Mouse (Mus musculus): ENCODE data around the gene Dusp12. TPM values are rescaled to one million over a fixed set of nuclear protein-coding genes. Genes with fewer than 3 reads are reported as not detected.

The Dusp12 gene
- polyA plus RNA-seq (2016; fragmentation: Nextera tagmentation; extraction: Ambion mirVana) = 42.8 and 43.7 TPM in 2 replicates

DNA sequence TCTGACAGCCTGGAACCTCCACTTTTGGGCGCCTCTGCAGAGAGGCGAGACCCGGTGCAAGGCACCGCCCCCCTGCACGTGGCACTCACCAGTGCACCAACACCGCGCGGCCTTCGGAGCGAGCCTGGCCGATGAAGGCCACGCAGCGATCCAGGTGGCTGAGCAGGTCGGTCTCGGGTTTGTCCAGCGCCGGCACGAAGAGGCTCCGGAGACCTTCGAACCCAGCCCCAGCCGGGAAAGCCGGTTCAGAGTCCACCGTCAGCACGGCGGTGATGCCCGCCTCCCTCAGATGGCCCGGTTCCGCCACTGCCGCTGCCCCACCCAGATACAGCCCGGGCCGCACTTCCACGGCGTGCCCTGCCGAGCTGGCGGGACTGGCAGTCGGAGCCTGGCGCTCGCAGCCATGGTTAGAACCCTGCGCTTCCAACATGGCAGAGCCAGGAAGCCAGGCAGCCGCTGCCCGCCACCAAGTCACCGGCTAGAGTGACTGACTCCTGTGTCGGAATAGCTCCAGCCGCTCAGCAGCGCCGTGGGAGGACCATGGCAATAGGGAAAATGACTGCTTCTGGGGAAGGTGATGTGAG is at the start of gene Dusp12, which contains the start of gene Gm26620:
Gene Dusp12 (minus strand): TSS at position 563 of the 584 bp plus-strand sequence.
Gene Gm26620 (plus strand): TSS at position 88 of the 584 bp plus-strand sequence.
- H3K4me3 ChIP-seq = peak within 1 kb of the TSS; percentile 98
- under 1% methylated on average over 46 of the region's 46 CpGs for WGBS
- DNase-seq (ENCODE audit: low spot score) = peak; percentile 87
- no peaks in the 10 kb centered on the region for H3K9me3 ChIP-seq (replicated peaks)
- H3K27me3 ChIP-seq (ENCODE audit: low read depth, poor library complexity, severe bottlenecking) = no peaks in the 10 kb centered on the region
- H3K36me3 ChIP-seq = peaks cover 21% of the 10 kb centered on the region
- H3K27ac ChIP-seq = peak within 1 kb of the TSS; percentile 92
- H3K4me1 ChIP-seq = peaks cover 30% of the 10 kb centered on the region

DNA sequence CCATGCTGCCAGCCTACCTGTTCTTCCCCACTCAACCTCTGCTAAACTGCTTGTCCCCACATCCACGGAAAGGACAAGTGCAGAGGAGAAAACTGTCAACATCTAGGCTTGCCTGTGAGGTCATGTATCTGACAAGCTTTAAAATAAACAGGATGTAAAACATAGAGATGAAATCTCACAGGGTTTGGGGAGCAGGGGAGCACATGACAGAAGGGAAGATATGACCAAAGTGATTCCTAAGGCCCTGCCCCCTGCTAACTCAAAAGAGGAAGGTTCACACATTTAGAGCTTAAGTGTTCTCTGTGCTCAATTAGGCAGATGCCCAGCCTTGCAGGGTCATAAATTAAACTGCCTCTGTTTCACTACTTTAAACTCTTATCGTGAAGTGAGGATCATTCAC is 49.0 kb upstream of the Dusp12 start:
- DNase-seq (ENCODE audit: low spot score) = no peak
- Histone ChIP-seq H3K36me3 (no peaks in the 10 kb centered on the region), H3K9me3 (replicated peaks) (no peaks in the 10 kb centered on the region), H3K4me1 (no peaks in the 10 kb centered on the region), H3K27me3 (ENCODE audit: low read depth, poor library complexity, severe bottlenecking) (no peaks in the 10 kb centered on the region), H3K27ac (no peak overlapping the region), H3K4me3 (no peak overlapping the region)
- 57% methylated on average over 2 of the region's 2 CpGs for WGBS

DNA sequence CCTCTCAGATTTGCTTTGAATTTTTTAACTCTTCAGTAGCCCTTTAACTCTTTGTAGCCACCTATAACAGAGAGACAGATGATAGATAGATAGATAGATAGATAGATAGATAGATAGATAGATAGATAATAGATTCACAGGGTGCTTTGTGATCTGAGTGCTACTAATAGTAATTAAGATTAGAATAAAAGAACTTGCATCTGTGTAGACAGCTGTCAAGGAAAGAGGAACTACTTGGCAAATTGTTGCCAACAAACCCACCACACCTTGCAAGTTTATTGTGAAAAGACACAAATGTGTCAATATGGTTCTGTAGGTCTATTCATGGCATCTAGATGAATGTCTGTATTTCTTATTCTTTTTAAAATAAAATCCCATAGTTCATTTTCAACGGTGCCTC is 48.6 kb upstream of the Dusp12 start:
- H3K36me3 ChIP-seq = no peaks in the 10 kb centered on the region
- no peaks in the 10 kb centered on the region for H3K27me3 ChIP-seq (ENCODE audit: low read depth, poor library complexity, severe bottlenecking)
- H3K4me3 ChIP-seq = no peak overlapping the region
- no peaks in the 10 kb centered on the region for H3K4me1 ChIP-seq
- H3K27ac ChIP-seq = no peak overlapping the region
- DNase-seq (ENCODE audit: low spot score) = no peak
- WGBS = 96% methylated on average over 1 of the region's 1 CpGs
- no peaks in the 10 kb centered on the region for H3K9me3 ChIP-seq (replicated peaks)

DNA sequence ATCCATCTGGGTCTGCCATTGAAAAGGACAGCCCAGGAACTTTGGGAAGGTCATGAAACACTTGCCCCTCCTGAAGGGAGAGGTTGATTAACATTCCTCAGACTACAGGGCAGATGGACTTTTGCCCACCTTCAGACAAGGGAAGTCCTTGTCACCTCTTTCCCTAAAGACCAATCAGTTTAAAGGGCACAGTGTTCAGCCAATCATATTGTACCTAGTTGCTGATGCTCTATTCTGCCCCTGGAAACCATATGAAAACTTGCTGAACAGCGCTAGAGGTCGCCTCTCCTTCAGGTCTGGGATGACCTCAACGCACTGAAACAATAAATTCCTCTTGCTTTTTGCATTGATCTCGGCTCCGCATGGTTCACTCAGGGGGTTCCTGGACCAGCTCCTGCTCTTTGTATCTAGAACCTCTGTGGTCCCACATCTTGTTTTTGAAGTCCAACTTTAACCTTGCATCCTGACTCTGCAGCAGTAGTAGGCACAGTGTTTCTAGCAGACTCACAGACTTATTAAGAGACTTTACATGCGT is 48.1 kb upstream of the Dusp12 start:
- H3K4me3 ChIP-seq = no peak overlapping the region
- WGBS = 77% methylated on average over 6 of the region's 6 CpGs
- H3K27ac ChIP-seq = no peak overlapping the region
- DNase-seq (ENCODE audit: low spot score) = no peak
- H3K9me3 ChIP-seq (replicated peaks) = no peaks in the 10 kb centered on the region
- no peaks in the 10 kb centered on the region for H3K36me3 ChIP-seq
- no peaks in the 10 kb centered on the region for H3K27me3 ChIP-seq (ENCODE audit: low read depth, poor library complexity, severe bottlenecking)
- no peaks in the 10 kb centered on the region for H3K4me1 ChIP-seq

DNA sequence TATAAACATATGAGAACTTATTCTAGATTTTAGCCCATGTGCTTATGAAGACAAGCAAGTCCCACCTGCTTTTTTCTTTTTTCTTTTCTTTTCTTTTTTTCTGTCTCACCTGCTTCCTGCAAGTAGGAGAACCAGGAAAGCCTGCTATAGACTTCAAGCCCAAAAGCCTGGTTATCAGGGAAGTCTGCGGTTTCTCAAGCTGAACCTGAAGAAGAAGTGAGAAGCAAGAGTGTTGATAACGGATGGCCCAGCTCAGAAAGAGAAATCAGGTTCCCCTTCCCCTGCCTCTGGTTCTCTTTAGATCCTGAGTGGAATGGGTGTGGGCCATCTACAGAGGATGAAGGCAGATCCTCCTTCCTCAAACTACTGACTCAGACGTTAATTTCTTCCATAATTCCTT is 46.7 kb upstream of the Dusp12 start:
- Histone ChIP-seq H3K4me1 (no peaks in the 10 kb centered on the region), H3K36me3 (no peaks in the 10 kb centered on the region), H3K4me3 (no peak overlapping the region), H3K27ac (no peak overlapping the region), H3K9me3 (replicated peaks) (no peaks in the 10 kb centered on the region), H3K27me3 (ENCODE audit: low read depth, poor library complexity, severe bottlenecking) (no peaks in the 10 kb centered on the region)
- WGBS = 84% methylated on average over 3 of the region's 3 CpGs
- no peak for DNase-seq (ENCODE audit: low spot score)

DNA sequence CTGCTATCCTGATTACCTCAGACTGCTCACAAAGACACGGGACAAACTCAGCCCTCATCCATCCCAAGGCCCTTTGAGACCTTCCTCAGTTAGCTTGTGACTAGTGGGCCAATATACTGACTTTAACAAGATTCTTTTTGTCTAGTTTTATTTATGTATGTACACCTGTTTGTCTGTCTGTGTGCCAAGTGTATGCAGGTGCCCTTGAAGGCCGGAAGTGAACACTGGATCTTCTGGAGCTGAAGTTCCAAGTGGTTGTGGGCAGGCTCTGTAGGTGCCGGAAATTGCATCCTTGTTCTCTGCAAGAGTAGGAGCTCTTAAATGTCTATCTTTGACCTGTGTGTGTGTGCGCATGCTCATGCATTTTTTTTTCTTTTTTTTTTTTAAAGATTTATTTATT is 43.9 kb upstream of the Dusp12 start:
- Histone ChIP-seq H3K9me3 (replicated peaks) (no peaks in the 10 kb centered on the region), H3K27ac (no peak overlapping the region), H3K27me3 (ENCODE audit: low read depth, poor library complexity, severe bottlenecking) (no peaks in the 10 kb centered on the region), H3K4me3 (no peak overlapping the region), H3K36me3 (no peaks in the 10 kb centered on the region), H3K4me1 (no peaks in the 10 kb centered on the region)
- WGBS = 87% methylated on average over 4 of the region's 4 CpGs
- no peak for DNase-seq (ENCODE audit: low spot score)

DNA sequence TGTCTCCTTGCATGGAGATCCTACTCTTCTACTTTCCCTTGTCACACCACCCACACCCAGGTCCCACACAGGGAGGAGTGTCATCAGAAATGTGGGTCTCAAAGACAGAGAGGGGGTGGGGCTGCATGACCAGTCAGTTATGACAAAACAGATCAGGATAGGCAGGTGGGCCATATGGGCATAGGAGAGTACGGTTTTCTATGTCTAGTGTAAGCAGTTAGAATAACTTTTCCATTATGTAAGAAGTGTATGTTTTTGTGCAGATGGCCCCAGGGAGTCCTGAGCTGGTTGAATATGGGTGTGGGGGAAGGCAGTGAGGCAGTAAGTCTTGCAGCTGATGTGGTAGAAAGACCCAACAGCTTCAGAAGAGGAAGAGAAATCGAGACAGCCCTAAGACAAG is 43.1 kb upstream of the Dusp12 start:
- Histone ChIP-seq H3K4me3 (no peak overlapping the region), H3K27ac (no peak overlapping the region), H3K36me3 (no peaks in the 10 kb centered on the region), H3K4me1 (no peaks in the 10 kb centered on the region), H3K9me3 (replicated peaks) (no peaks in the 10 kb centered on the region), H3K27me3 (ENCODE audit: low read depth, poor library complexity, severe bottlenecking) (no peaks in the 10 kb centered on the region)
- WGBS = 91% methylated on average over 2 of the region's 2 CpGs
- DNase-seq (ENCODE audit: low spot score) = no peak

DNA sequence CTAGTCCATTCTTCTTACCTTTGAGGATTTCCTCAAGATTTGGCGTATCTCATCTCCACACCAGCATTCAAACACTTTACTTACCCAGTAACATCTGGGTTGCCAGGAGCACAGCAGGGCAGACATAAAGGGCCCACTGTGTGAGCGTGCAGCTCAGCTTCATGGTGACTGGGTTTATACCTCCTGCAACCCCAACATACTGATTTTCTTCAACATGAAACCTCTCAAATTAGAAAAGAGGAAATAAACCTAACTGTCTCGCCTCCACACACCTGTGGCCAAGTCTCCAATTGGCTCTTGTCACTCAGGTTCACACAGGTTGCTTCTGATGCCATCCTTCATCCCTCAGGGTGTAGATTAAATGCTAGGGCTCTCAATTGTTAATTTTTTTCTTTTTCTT is 42.0 kb upstream of the Dusp12 start, which contains the start of gene Fcrla:
Gene Fcrla (minus strand): TSS at position 206 of the 400 bp plus-strand sequence.
- no peaks in the 10 kb centered on the region for H3K36me3 ChIP-seq
- H3K27ac ChIP-seq = no peak within 1 kb of the TSS
- WGBS = 82% methylated on average over 3 of the region's 3 CpGs
- no peak within 1 kb of the TSS for H3K4me3 ChIP-seq
- H3K4me1 ChIP-seq = no peaks in the 10 kb centered on the region
- no peaks in the 10 kb centered on the region for H3K27me3 ChIP-seq (ENCODE audit: low read depth, poor library complexity, severe bottlenecking)
- DNase-seq (ENCODE audit: low spot score) = no peak
- no peaks in the 10 kb centered on the region for H3K9me3 ChIP-seq (replicated peaks)

DNA sequence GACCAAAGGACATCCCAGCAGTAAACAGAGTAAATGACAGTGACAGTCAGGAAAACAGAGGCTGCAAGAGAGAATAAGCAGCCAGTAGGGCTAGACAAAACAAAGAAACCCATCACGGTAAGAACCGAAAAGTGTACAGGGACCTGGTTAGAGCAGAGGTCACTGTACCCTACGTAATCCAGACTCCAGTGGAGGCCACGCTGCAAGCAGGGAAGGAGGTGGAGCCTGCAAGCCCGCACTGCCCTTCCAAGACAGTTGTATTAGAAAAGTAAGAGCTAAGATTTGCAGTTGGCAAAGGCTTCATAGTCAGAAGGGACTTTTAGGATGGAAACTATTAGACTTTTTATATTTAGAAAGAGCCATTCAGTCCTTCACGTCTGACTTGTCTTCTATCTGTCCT is 41.6 kb upstream of the Dusp12 start:
- Histone ChIP-seq H3K27me3 (ENCODE audit: low read depth, poor library complexity, severe bottlenecking) (no peaks in the 10 kb centered on the region), H3K4me1 (no peaks in the 10 kb centered on the region), H3K9me3 (replicated peaks) (no peaks in the 10 kb centered on the region), H3K4me3 (no peak overlapping the region), H3K27ac (no peak overlapping the region), H3K36me3 (no peaks in the 10 kb centered on the region)
- WGBS = 59% methylated on average over 6 of the region's 6 CpGs
- DNase-seq (ENCODE audit: low spot score) = no peak

DNA sequence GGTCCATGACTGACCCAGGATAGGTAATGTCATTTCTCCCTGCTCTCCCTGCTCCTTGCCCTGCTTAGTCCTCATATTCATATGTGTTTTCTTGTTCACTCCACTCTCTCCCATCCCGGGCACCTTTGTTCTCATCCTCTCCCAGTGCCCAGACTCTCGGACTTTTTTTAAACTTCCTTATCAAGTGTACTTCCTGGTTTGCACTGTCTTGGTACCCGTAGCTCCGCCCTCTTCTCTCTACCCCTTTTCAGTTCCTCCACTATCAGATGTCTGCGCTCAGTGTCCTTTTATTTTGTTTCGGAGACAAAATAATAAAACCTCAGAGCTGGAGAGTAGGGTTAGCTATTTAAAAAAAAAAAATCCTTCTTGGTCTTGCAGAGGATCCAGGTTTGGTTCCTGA is 39.1 kb upstream of the Dusp12 start:
- no peaks in the 10 kb centered on the region for H3K27me3 ChIP-seq (ENCODE audit: low read depth, poor library complexity, severe bottlenecking)
- no peak for DNase-seq (ENCODE audit: low spot score)
- 88% methylated on average over 6 of the region's 6 CpGs for WGBS
- H3K9me3 ChIP-seq (replicated peaks) = no peaks in the 10 kb centered on the region
- H3K4me1 ChIP-seq = no peaks in the 10 kb centered on the region
- H3K4me3 ChIP-seq = no peak overlapping the region
- no peaks in the 10 kb centered on the region for H3K36me3 ChIP-seq
- no peak overlapping the region for H3K27ac ChIP-seq

DNA sequence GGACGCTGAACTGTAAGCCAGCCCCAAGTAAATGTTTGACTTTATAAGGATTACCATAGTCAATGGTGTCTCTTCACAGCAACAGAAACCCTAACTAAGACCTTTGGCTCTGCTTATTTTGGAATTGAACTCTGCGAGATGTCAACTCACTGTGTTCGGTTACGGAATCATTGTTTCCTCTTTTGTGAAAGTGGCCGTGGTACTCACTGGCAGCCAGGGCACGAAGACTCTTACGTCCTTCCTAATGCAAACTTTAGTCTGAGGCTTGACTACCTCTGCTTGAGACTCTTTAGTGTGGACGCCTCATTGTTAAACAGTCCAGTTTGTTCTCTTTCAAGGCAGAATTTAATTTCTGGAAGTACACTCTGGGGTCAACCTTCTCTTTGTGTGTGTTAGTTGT is 34.0 kb upstream of the Dusp12 start:
- Histone ChIP-seq H3K36me3 (no peaks in the 10 kb centered on the region), H3K27ac (no peak overlapping the region), H3K9me3 (replicated peaks) (no peaks in the 10 kb centered on the region), H3K4me3 (no peak overlapping the region), H3K27me3 (ENCODE audit: low read depth, poor library complexity, severe bottlenecking) (no peaks in the 10 kb centered on the region), H3K4me1 (no peaks in the 10 kb centered on the region)
- 92% methylated on average over 8 of the region's 8 CpGs for WGBS
- DNase-seq (ENCODE audit: low spot score) = no peak

DNA sequence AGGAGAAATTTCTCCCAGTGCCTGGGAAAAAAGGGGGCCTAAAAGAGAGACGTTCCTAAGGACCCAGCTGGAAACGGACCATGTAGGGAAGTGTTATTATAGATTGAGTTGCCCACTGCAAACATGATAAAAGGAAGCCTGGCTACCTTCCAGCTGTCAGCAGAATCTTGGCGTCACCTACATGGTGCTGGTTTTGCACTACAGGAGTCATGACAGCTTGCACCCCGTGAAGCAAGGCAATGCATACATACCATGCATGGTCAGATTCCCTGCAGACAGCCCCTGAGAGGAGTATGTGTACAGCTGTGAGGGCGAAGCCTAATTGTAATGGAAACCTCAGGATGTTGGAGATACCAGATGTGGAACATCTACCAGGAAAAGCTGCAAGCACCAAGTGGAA is 30.3 kb upstream of the Dusp12 start:
- no peaks in the 10 kb centered on the region for H3K27me3 ChIP-seq (ENCODE audit: low read depth, poor library complexity, severe bottlenecking)
- WGBS = 81% methylated on average over 5 of the region's 5 CpGs
- DNase-seq (ENCODE audit: low spot score) = no peak
- no peak overlapping the region for H3K4me3 ChIP-seq
- H3K36me3 ChIP-seq = no peaks in the 10 kb centered on the region
- H3K9me3 ChIP-seq (replicated peaks) = no peaks in the 10 kb centered on the region
- no peak overlapping the region for H3K27ac ChIP-seq
- H3K4me1 ChIP-seq = no peaks in the 10 kb centered on the region

DNA sequence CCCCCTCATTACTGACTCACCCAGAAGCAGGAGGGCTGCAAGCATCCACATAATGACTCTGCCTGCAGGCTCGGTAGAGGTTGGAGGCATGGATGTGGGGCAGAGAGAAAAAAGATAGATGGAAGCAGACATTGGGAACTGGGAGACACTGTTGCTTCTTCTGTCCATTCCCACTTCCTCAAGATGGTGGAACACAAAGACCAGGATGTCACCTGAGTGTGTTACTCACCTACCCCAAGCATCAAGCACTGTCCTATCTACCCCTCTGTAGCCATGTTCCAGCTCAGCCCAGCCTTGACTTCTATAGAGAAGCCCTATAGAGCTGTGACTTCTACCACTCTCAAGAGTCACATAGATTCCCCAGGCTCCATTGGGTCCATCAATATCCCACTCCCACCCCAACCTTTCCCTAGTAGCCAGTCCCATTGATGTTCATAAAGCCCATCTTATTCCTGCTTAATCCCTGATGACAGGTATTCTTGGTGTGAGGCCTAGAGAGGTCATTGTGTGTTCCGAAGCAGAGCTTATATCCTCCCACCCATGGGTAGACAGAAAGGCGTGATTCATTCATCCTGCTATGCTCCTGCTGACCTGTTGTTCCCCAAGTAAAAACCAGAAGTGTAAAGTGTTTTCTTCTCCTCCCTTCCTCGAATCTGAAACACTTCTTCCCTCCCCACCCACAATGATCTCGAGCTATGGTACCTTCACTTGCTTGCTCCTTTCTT is 27.7 kb upstream of the Dusp12 start, which contains the start of gene Fcrlb:
Gene Fcrlb (minus strand): TSS at position 51 of the 725 bp plus-strand sequence.
- H3K4me1 ChIP-seq = peaks cover 7% of the 10 kb centered on the region
- H3K9me3 ChIP-seq (replicated peaks) = no peaks in the 10 kb centered on the region
- H3K27me3 ChIP-seq (ENCODE audit: low read depth, poor library complexity, severe bottlenecking) = peaks cover 26% of the 10 kb centered on the region
- H3K4me3 ChIP-seq = no peak within 1 kb of the TSS
- no peak within 1 kb of the TSS for H3K27ac ChIP-seq
- no peak for DNase-seq (ENCODE audit: low spot score)
- 77% methylated on average over 5 of the region's 5 CpGs for WGBS
- H3K36me3 ChIP-seq = no peaks in the 10 kb centered on the region

Data from limb, embryonic 10.5 days (tissue).